Mouse (Mus musculus) lung, postnatal 10 days (tissue): ENCODE data around the gene Primpol.
A peak's percentile ranks its signal among the peaks of the same experiment; 100 is the strongest.

Source experiments
- DNase-seq: peaks from one replicate; pipeline ENCODE4 v3.0.0; 2021

Gene Primpol

GRCm38 (mm10) chr8:46616879-46617689, at the start of gene Primpol, which contains the start of gene Casp3:
TSS of gene Primpol (minus strand) at chr8:46617212.
TSS of gene Casp3 (plus strand) at chr8:46617291.
- peak; percentile 97 for DNase-seq

- DNase-seq = no peak
These were observed 38.9 kb upstream of the Primpol start for GRCm38 (mm10) chr8:46655919-46656318.

DNA sequence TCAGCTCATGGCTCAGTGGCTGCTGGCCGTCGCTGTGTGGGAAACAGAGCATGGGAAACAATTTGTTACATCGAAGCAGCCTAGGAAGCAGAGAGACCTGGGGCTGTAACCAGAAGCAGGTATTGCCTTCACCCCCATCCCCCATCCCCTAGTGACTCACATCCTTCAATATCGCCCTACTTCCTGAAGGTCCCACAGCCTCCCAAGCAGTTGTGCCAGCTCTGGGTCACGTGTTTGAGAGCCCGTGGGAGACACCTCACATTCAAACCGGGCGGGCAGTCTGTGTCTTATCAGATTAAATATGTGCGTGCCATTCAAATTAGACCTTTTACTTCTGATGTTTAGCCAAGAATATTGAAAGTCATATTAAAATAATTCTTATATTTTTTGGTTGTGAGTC, 34.9 kb upstream of the Primpol start:
- peak; percentile 53 for DNase-seq

GRCm38 (mm10) chr8:46648421-46648820, 31.4 kb upstream of the Primpol start:
- peak; percentile 34 for DNase-seq

GRCm38 (mm10) chr8:46641272-46641671, 24.3 kb upstream of the Primpol start:
- no peak for DNase-seq

- DNase-seq = no peak
These were observed 22.8 kb upstream of the Primpol start for GRCm38 (mm10) chr8:46639852-46640251.

GRCm38 (mm10) chr8:46639010-46639571, 22.1 kb upstream of the Primpol start:
- peak; percentile 74 for DNase-seq

DNA sequence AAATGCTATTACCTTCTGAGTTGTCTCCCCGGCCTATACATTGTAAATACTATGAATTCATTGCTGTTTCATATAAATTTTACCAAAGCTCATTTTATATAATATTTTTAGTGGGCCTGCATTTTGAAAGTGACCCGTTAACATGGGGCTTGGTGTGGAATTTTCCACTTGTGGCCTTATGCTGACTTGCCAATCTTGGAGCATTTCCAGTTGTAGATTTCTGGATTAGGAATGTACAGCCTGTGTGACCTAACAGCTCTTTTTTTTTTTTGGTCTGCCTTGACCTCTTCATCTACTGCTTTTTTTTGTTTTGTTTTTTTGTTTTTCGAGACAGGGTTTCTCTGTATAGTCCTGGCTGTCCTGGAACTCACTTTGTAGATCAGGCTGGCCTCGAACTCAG, 13.9 kb upstream of the Primpol start:
- DNase-seq = no peak

DNA sequence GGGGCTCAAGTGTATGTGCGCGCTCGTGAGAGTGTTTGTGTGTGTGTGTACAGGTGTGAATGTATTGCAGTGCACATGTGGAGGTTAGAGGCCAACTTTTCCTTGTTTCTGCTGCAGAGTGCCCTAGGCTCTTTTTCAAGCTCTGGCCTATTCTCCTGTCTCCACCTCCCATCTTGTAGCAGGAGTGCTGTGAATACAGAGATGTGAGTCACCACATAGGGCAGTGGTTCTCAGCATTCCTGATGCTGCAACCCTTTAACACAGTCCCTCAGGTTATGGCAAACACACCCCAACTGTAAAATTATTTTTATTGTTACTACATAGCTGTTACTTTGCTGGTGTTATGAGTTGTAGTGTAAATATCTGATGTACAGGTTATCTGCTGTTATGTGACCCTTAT, 13.4 kb upstream of the Primpol start:
- DNase-seq = no peak

DNA sequence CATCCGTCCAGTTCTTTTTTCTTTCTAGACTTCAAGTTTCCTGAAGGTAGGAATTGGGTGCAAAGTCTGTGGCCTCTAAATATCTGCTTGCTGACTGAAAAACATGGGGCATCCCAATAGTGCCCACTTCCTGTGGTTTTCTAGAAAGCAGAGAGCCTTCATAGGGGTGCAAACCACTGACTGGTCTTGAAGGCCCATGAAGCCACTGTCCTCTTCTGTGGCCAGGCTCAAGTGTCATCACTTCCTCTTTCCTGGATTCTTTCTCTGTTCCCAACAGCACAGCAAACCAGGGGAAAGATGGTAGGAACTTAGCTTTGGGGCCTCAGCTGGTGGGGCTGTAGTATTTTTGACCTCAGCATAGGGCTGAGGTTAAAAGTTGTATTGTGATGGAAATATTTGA, 11.6 kb upstream of the Primpol start:
- no peak for DNase-seq

GRCm38 (mm10) chr8:46627881-46628280, 10.9 kb upstream of the Primpol start:
- no peak for DNase-seq

- no peak for DNase-seq
These were observed 9.6 kb upstream of the Primpol start for GRCm38 (mm10) chr8:46626642-46627041.

- no peak for DNase-seq
These were observed 8.2 kb upstream of the Primpol start for GRCm38 (mm10) chr8:46625166-46625565.

- DNase-seq = no peak
These were observed 5.6 kb upstream of the Primpol start for GRCm38 (mm10) chr8:46622446-46623270.

GRCm38 (mm10) chr8:46618639-46619320, 1.8 kb upstream of the Primpol start:
- DNase-seq = peak; percentile 11

DNA sequence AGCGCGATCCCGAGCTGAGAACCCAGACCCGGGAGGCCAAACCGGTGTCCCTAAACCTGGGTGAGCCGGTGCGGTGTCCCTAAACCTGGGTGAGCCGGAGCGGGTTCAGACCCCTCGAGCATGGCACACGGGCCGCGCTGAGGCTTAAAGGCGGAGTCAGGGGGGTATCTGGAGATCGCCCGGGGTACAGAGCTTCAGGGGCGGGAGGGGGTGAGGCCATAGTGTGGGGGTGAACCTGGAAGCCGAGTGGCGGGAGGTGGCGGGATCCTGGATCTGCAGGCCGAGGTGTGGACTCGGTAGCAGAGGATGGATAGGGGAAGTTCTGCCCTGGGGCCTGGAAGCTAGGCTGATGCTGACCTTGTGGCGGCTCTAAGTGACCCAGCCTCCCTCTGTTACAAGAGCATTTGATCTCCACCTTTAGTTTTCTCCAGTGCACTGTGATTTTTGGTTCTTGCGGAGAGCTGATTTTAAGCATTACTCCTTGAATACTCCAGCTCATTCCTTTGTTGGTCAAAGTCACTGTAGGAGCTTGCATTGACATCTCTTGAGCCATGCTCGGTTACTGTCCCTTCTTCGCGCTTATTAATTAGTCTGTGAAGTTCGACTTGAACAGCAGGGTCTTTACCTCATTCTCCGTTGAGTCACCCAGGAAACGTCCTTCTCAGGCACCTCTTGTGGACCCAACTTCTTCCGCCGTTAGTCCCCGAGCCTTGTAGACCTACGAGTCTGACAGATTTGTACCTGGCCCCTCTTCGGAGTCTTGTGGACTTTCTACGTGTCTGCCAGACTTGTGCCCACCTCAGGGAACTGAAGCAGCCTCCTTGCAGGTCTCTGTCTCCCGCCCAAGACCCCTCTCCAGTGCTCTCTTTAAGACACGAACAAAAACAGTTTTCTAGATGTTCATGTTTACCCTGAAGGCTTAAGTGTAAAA, 943 bp upstream of the Primpol start:
- DNase-seq = peak; percentile 59

GRCm38 (mm10) chr8:46615936-46616335, 1.1 kb downstream of the Primpol start:
- no peak for DNase-seq

GRCm38 (mm10) chr8:46613377-46613776, 3.6 kb downstream of the Primpol start:
- DNase-seq = peak; percentile 46

- DNase-seq = no peak
These were observed 4.1 kb downstream of the Primpol start for GRCm38 (mm10) chr8:46612913-46613312.

GRCm38 (mm10) chr8:46611557-46611956, 5.5 kb downstream of the Primpol start:
- DNase-seq = no peak

- no peak for DNase-seq
These were observed 10.1 kb downstream of the Primpol start for GRCm38 (mm10) chr8:46606930-46607329.

GRCm38 (mm10) chr8:46603587-46603986, 13.4 kb downstream of the Primpol start:
- DNase-seq = no peak
